Mouse (Mus musculus) right cerebral cortex, postnatal 25 days (tissue): ENCODE measurements at regions not wholly inside any gene's neighbourhood (a gene's known extent, or its start where the extent isn't known, plus 50 kb on each side); places are given as distances from the start of the nearest gene placed in this dataset.

Experiments used
- DNase-seq: peaks from one replicate; pipeline ENCODE4 v3.0.0; 2022

DNA sequence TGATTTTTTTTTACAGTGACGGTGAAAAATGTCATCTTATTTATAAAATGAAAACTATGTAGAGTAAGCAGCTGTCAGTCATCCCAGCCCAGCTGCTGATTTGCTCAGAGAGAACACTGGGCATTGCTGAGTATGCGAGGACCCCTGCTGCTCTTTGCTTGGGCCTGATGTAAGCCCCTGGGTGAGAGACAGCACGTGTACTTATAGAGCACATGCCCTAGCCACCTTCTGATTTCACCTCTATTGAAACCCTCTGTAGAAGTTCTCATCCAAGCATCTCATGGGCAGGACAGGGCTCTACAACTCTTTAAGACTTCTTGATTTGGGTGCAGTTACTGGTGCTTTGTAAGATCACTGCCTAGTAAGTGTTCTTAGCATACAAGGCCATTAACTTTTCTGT lies 182.2 kb downstream of the Rab11fip2 start:
- no peak for DNase-seq

DNA sequence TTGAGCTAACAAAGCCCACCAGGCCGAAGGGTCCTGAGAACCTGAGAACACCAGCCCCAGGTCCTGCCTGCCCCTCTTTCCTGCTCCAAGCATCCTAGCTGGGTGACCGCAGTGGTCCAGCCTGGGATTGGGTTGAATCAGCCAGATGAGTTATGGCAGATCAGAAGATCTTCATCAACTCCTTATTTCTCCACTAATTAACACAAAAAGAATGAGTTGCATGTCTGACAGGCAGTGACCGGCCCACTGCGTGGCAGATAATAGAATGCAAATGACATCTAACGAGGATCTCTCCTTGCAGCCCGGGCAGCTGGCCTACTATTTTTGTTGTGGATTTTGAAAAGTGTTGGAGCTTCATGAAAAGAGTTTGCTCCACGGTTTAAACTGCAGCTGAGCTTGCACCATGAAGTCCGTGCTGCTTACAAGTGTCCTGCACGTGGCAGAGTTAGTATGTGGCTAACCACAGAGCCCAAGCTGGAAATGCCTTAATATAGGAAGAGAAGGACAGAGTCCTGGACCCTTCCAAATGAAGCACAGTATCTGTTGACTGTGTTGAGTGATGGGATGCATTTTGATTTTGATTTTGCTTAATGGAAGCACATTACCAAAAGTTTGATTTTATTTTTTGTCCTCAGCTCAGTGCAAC lies 158.9 kb downstream of the Rab11fip2 start:
- DNase-seq = no peak

DNA sequence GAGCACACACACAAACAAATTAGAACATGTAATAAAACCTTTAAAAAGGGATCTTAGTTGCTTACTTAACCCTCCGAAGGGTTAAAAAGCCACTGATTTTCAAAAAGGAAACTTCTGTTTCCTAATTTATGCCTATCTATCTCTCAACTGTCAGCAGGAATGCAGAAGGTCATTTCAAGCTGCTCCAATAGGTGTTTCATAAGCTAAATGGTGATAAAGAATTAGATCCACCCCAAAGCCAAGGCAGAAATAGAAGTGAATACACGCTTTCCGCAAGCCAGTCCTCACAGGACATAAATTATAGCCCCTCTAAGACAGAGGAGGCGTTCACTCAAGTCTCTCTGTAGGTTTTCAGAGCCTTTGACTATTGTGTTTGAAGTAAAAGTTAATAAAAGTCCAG lies 112.2 kb downstream of the Rab11fip2 start:
- DNase-seq = no peak

DNA sequence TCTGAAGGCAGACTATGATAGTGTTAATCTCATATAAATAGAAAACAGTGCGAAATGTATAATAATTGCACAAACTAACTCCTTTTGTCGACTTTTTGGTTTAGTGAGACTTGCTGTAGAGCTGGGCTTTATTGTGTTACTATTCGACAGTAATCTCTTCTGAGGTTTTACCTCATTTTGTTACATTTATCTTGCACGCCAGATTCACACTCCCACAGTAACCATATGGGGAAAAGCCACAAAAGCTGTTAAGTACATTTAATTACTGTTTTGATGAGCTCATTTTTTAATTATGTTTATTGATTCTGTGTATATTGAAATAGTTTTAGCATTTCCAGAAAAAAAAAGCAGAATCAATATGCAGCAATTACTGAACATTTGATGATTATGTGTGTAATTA lies 106.3 kb downstream of the Rab11fip2 start:
- no peak for DNase-seq

DNA sequence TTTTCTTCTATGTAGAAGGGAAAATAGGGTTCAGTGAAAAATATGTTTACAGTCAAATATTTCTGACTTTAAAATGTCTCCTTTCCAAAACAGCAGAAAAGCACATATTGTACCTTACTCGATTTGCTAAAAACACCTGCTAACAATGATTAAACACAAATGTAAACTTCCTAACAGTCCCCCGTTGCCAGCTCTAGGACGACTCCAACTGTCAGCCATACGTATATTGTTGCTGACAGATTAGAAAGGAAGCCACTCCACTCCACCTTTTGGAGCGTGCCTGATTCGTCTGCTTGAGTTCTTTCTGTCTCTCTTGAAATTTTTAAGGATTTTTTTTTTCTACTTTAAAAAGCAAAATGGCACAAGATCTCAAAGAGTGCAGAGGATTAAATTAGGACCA lies 105.8 kb downstream of the Rab11fip2 start:
- no peak for DNase-seq

DNA sequence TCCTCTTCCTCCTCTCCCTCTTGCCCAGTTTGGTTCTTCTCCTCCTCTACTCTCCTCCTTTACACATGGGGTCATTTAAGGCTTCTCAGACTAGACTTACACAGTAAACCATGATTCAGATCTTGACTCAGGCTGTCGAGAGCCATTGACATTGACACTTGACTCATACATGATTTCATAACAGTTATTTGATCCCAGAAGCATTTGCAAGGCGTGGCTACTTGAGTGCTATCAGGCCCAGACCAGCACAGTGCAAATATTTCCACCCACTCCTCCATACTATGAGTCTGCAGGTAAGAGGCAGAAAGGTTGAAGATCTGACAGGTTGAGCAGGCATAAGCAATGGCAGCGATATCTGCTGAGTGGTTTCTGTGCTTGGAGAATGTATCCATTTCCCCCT lies 99.2 kb downstream of the Rab11fip2 start:
- DNase-seq = no peak

DNA sequence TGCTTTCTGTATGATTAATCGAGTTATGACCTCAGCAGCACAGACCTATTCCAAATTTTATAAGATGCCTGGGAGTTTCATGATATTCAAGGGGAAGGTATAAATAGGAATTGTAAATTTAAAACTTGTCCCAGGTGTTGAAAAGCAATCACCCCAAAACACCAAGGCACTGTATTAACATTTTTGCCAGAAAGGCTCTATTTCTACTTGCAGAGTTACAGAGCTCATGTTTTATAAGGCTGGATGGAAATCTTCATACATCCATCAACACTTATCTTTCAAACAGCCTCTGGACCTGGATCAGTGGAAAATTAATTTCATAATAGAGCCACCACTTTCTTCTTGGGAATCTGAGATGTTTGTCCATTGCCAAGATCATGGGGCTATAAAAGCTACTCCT lies 96.6 kb downstream of the Rab11fip2 start:
- no peak for DNase-seq

DNA sequence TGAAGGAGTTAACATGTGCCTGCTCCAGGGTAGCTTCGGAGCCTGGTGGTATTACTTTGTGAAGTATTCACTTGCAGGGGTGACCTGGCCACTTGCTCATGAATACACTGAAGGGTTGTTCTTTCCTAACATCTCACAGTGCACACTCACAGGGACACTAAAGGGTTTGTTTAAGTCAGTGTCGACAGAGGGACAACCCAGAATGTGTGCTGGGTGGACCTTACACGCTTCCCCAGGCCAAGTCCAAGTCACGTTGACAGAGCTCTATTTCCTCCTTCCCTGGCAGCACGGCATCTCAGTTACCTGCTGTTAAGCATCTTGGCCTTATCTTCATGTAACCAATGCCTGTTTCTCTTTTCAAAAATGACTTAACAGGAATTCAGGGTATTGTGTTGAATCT lies 92.8 kb downstream of the Rab11fip2 start:
- no peak for DNase-seq

DNA sequence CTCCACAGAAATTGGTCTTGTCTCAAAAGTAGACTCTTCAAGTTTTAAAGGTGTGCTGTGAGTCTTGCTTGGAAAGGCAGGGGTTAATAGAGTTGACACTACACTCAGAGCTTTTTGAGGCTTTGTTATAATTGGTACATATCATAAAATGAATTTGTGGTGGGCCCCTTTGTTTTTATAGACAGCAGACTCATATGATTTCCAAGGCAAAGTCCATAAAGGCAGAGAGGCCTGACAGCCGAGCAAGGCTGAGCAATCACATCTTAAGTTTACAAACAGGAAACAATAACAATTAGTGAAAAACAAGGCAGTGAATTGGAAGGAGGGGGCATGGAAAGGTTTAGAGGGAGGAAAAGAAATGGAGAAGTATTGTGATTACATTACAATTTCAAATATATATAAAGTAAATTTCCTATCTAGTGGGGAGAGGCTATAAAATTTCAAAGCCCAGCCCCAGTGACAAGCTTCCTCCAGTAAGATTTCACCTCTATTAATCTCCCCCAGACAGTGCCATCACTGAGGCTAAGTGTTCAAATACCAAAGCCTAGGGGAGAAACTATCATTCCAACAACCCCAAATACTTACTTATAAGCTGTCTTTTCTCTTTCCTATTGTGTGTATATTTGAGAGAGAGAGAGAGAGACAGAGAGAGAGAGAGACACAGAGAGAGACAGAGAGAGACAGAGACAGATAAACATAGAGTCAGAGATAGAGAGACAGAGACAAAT lies 91.3 kb downstream of the Rab11fip2 start:
- DNase-seq = no peak
